Mouse (Mus musculus) midbrain, postnatal 0 days (tissue): ENCODE measurements at regions not wholly inside any gene's neighbourhood (a gene's known extent, or its start where the extent isn't known, plus 50 kb on each side); places are given as distances from the start of the nearest gene placed in this dataset.
A peak's percentile ranks its signal among the peaks of the same experiment; 100 is the strongest.

ENCODE experiments used
- ATAC-seq: fragments of 200-750 bp; cut with Nextera tagmentation; 2 replicates; pipeline ENCODE4 v1.8.0; 2017; ENCODE audit warnings: moderate number of reproducible peaks, mild to moderate bottlenecking, moderate TSS enrichment, moderate library complexity; ENCODE audit not compliant: low FRiP score
- DNase-seq: peaks from one replicate; pipeline ENCODE4 v3.0.0-alpha.2; 2015; ENCODE audit warnings: low spot score
- H3K27ac ChIP-seq: fragments of 300-500 bp; sonication (generic); 2 replicates; pipeline ENCODE4 v1.5.1; 2014; ENCODE audit warnings: low read depth, mild to moderate bottlenecking, low read length, mixed read lengths
- H3K27me3 ChIP-seq: fragments of 300-500 bp; sonication (generic); 2 replicates; pipeline ENCODE4 v1.6.1; 2014; ENCODE audit warnings: low read length, control low read depth, mixed read lengths; ENCODE audit not compliant: insufficient read depth
- H3K36me3 ChIP-seq: fragments of 300-500 bp; sonication (generic); 2 replicates; pipeline ENCODE4 v1.6.1; 2014; ENCODE audit warnings: low read length, control low read depth, mixed read lengths; ENCODE audit not compliant: insufficient read depth
- H3K4me1 ChIP-seq: fragments of 300-500 bp; sonication (generic); 2 replicates; pipeline ENCODE4 v1.6.1; 2014; ENCODE audit warnings: mild to moderate bottlenecking, control low read depth, antibody characterized with exemption, low read length, mixed read lengths; ENCODE audit not compliant: insufficient read depth
- H3K4me2 ChIP-seq: fragments of 300-500 bp; sonication (generic); 2 replicates; pipeline ENCODE4 v1.6.1; 2014; ENCODE audit warnings: low read depth, mild to moderate bottlenecking, low read length, mixed read lengths; ENCODE audit not compliant: poor library complexity, severe bottlenecking
- H3K4me3 ChIP-seq: fragments of 300-500 bp; sonication (generic); 2 replicates; pipeline ENCODE4 v1.5.1; 2014; ENCODE audit warnings: low read depth, mild to moderate bottlenecking, low read length, moderate library complexity
- H3K9ac ChIP-seq: fragments of 300-500 bp; sonication (generic); replicated peaks from 2 replicates; pipeline ENCODE4 v1.6.1; 2014; ENCODE audit warnings: mild to moderate bottlenecking, low read length, moderate library complexity, mixed read lengths; ENCODE audit not compliant: poor library complexity, severe bottlenecking
- H3K9me3 ChIP-seq: fragments of 300-500 bp; sonication (generic); 2 replicates; pipeline ENCODE4 v1.6.1; 2016; ENCODE audit warnings: low read length, control low read depth
- CTCF ChIP-seq: IDR thresholded peaks from 2 replicates; pipeline ENCODE4 v1.5.1; 2016; ENCODE audit warnings: antibody characterized with exemption, mild to moderate bottlenecking
- WGBS: fragments of 180-500 bp; shearing (Covaris S2); extraction: QIAGEN DNeasy Blood & Tissue Kit; methylation state at CpG from one replicate; pipeline ENCODE4 v1.1.7; 2014; 5-methylcytosine and 5-hydroxymethylcytosine counted together

DNA sequence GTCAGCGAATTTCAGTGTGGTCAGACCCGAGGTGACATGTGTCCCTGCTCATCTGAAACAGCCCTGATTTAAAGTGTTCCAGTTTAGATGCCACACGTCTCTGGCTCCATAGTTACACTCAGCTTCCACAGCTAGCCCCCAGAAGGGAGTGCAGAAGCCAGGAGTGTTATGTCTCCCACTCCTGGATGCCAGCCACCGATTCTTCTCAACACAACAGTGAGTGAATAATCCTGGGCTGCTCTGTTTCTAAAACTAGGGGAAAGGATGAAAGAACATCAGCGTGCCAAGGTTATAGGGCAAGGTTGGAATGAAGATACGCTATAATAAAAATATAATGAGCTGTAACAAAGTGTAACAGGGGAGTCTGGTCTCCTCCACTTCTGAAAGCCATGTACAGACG, 51.5 kb upstream of the Stmnd1 start:
- peaks cover 3% of the 10 kb centered on the region; the same call in 1 of the 2 replicates for H3K4me1 ChIP-seq
- WGBS, result 56% methylated on average over 7 of the region's 7 CpGs
- H3K4me3 ChIP-seq, result no peak overlapping the region
- H3K36me3 ChIP-seq, result no peaks in the 10 kb centered on the region
- TF ChIP-seq CTCF, result no peak
- no peak overlapping the region for H3K4me2 ChIP-seq
- no peak for ATAC-seq
- H3K9ac ChIP-seq, result no peak overlapping the region
- no peaks in the 10 kb centered on the region for H3K27me3 ChIP-seq
- H3K27ac ChIP-seq, result no peak overlapping the region
- no peaks in the 10 kb centered on the region for H3K9me3 ChIP-seq
- no peak for DNase-seq

- no peaks in the 10 kb centered on the region for H3K9me3 ChIP-seq
- H3K9ac ChIP-seq, result peak overlapping the region; percentile 14; the same call in 1 of the 2 replicates
- no peak overlapping the region for H3K27ac ChIP-seq
- WGBS, result 26% methylated on average over 20 of the region's 20 CpGs
- no peaks in the 10 kb centered on the region for H3K36me3 ChIP-seq
- ATAC-seq, result peak; percentile 66
- peak; percentile 93 for DNase-seq
- peaks cover 3% of the 10 kb centered on the region; the same call in 1 of the 2 replicates for H3K4me1 ChIP-seq
- peak overlapping the region; percentile 65 for H3K4me2 ChIP-seq
- H3K4me3 ChIP-seq, result peak overlapping the region; percentile 22
- no peak for TF ChIP-seq CTCF
- H3K27me3 ChIP-seq, result no peaks in the 10 kb centered on the region
Observed at GRCm38 (mm10) chr13:46218101-46218701, 55.3 kb upstream of the Stmnd1 start.

DNA sequence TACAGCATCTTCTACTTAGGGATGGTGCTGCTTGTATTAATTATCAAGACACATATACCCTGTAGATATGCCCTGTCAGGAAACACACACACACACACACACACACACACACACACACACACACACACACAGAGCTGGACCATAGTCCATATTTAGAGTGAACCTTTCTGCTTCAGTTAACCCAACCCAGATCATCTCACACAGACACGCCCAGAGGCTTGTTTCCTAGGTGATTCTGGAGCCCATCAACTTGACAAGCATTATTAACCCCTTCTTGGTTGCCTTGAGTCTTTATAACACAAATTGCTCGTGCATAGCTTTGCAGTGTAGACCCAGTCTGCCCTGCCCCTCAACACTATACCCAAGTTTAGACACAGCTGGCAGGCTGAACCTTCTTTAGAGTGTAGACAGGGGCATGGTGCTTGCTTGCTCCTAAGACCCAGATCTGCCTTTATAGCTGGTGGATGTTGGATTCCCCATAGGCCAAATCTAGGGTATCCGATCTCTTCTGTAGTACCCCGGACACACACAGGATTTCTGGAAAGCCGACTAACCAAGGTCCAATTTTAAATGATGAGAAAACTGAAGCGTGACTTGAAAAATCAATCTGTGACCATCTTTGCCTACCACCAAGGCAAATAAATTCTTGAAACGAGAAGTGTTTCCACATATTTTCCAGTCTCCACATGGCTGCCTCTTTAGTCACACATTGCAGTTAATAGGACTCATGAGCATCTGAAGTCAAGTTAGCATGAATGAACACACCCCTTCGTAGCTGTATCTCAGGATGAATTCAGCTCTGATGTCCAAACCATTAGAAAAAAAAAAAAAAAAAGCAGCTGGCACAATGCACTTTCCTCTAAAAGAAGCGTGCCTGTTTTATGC, 56.3 kb upstream of the Stmnd1 start:
- DNase-seq, result peak; percentile 38

DNA sequence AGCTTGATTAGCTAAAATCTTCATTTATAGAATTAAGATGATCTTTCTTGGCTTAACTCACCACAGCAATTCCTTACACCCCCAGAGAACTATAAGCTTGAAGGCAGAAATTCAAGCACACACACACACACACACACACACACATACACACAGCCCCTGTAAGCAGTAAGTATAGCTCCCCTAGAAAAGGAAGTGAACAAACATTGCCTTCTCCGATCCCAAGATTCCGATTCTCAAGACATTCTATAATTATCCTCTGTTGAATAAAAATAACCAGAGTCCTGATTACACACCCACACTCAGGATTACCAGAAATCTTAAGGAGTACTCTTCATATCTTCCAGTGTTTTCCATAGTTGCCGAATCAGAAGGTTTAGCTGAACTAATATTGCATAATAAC, 70.0 kb upstream of the Stmnd1 start:
- no peak overlapping the region for H3K4me3 ChIP-seq
- no peaks in the 10 kb centered on the region for H3K4me1 ChIP-seq
- H3K27me3 ChIP-seq, result no peaks in the 10 kb centered on the region
- 80% methylated on average over 3 of the region's 3 CpGs for WGBS
- 0 out of 2 replicates have a peak, but pooled peaks cover 4% of the 10 kb centered on the region for H3K9me3 ChIP-seq
- DNase-seq (no peak), ATAC-seq (no peak)
- H3K4me2 ChIP-seq, result no peak overlapping the region
- no peak for TF ChIP-seq CTCF
- H3K9ac ChIP-seq, result no peak overlapping the region
- H3K36me3 ChIP-seq, result no peaks in the 10 kb centered on the region
- H3K27ac ChIP-seq, result no peak overlapping the region

More for the DNA sequence above, 56.3 kb upstream of the Stmnd1 start:
- H3K4me3 ChIP-seq, result peak overlapping the region; percentile 22; the same call in 1 of the 2 replicates
- peaks cover 3% of the 10 kb centered on the region; the same call in 1 of the 2 replicates for H3K4me1 ChIP-seq
- 0 out of 2 replicates have a peak, but pooled peaks have one; percentile 13 for ATAC-seq
- 55% methylated on average over 9 of the region's 9 CpGs for WGBS
- TF ChIP-seq CTCF, result no peak
- peak overlapping the region; percentile 65 for H3K4me2 ChIP-seq
- H3K36me3 ChIP-seq, result no peaks in the 10 kb centered on the region
- H3K9ac ChIP-seq, result peak overlapping the region; percentile 14; the same call in 1 of the 2 replicates
- H3K27me3 ChIP-seq, result no peaks in the 10 kb centered on the region
- no peaks in the 10 kb centered on the region for H3K9me3 ChIP-seq
- no peak overlapping the region for H3K27ac ChIP-seq

DNA sequence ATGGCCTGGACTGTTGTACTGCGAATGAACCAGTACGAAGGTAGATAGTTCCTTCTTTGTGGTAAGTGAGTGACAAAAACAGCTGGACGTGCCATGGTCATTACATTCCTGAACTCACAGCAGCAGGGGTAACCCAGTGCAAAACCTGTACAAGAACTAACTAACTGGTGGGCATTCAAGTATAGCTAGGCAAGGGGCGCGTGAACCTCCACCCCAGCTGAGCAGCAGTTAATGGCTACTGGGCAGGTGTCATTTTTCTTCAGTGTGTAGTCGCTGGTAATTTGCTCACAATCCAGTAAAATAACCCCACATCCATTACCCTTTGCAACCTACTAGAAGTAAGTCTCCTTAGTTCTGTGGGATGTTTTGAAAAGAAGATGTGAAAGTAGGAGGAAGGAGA, 70.9 kb upstream of the Stmnd1 start:
- H3K27me3 ChIP-seq, result no peaks in the 10 kb centered on the region
- ATAC-seq (no peak), DNase-seq (no peak)
- no peak for TF ChIP-seq CTCF
- no peak overlapping the region for H3K9ac ChIP-seq
- H3K4me1 ChIP-seq, result no peaks in the 10 kb centered on the region
- H3K4me3 ChIP-seq, result no peak overlapping the region
- no peak overlapping the region for H3K4me2 ChIP-seq
- H3K9me3 ChIP-seq, result 0 out of 2 replicates have a peak, but pooled peaks cover 4% of the 10 kb centered on the region
- no peak overlapping the region for H3K27ac ChIP-seq
- WGBS, result 89% methylated on average over 6 of the region's 6 CpGs
- H3K36me3 ChIP-seq, result no peaks in the 10 kb centered on the region
